Mouse (Mus musculus) myocyte (in vitro differentiated cells): Measurements from ENCODE around the gene Zfp874b. TPM values are rescaled to one million over a fixed set of nuclear protein-coding genes. Genes with fewer than 3 reads are reported as not detected.

ENCODE experiments used
- polyA plus RNA-seq: library from polyadenylated mRNA; unstranded; fragments of >200 nt; fragmentation: generic; extraction: Trizol; gene quantifications from one replicate; pipeline ENCODE4 v1.2.1, GENCODE M21; 2012; ENCODE audit warnings: missing spikeins

Zfp874b gene
- polyA plus RNA-seq, 1 experiment, result 1.8 TPM

Other genes with a start within 250 kb of the Zfp874b start
- 0.20 TPM for gene Zfp458, start 205.8 kb downstream of the Zfp874b start, polyA plus RNA-seq
- gene Zfp457, start 177.8 kb downstream of the Zfp874b start, polyA plus RNA-seq, result 0.10 TPM
- gene Zfp595, start 151.7 kb downstream of the Zfp874b start, polyA plus RNA-seq, result 0.48 TPM
- gene Gm28044, start 123.7 kb downstream of the Zfp874b start, polyA plus RNA-seq, result 1.3 TPM
- 0.12 TPM for gene Zfp953, start 123.7 kb downstream of the Zfp874b start, polyA plus RNA-seq
- 1.0 TPM for gene Gm28041, start 108.5 kb downstream of the Zfp874b start, polyA plus RNA-seq
- gene Zfp456, start 108.4 kb downstream of the Zfp874b start, polyA plus RNA-seq, result 0.04 TPM
- gene Zfp429, start 84.4 kb downstream of the Zfp874b start, polyA plus RNA-seq, result 1.1 TPM
- gene Zfp459, start 62.8 kb downstream of the Zfp874b start, polyA plus RNA-seq, result not detected
- gene Zfp874a, start 32.6 kb downstream of the Zfp874b start, polyA plus RNA-seq, result 1.4 TPM
- 1.6 TPM for gene Zfp58, start 16.3 kb upstream of the Zfp874b start, polyA plus RNA-seq
- gene Gm26965, start 41.9 kb upstream of the Zfp874b start, polyA plus RNA-seq, result not detected
- 18.0 TPM for gene Zfp87, start 41.9 kb upstream of the Zfp874b start, polyA plus RNA-seq
- gene Zfp748, start 69.6 kb upstream of the Zfp874b start, polyA plus RNA-seq, result 0.68 TPM
- gene Zfp729b, start 125.4 kb upstream of the Zfp874b start, polyA plus RNA-seq, result 0.86 TPM
- 0.30 TPM for gene Gm49345, start 153.5 kb upstream of the Zfp874b start, polyA plus RNA-seq
- gene Zfp729a, start 153.5 kb upstream of the Zfp874b start, polyA plus RNA-seq, result 0.88 TPM
- 0.52 TPM for gene Zfp738, start 202.8 kb upstream of the Zfp874b start, polyA plus RNA-seq
- 1.3 TPM for gene Zfp65, start 244.9 kb upstream of the Zfp874b start, polyA plus RNA-seq